Mouse (Mus musculus) intestine, embryonic 14.5 days (tissue): ENCODE results near the gene Xpnpep1. TPM values are rescaled to one million over a fixed set of nuclear protein-coding genes. Genes with fewer than 3 reads are reported as not detected.
A peak's percentile ranks its signal among the peaks of the same experiment; 100 is the strongest.

Experiments
- ATAC-seq: fragments of 200-750 bp; cut with Nextera tagmentation; replicated peaks from 2 replicates; pipeline ENCODE4 v1.8.0; 2017; ENCODE audit warnings: low read depth, moderate number of reproducible peaks, moderate TSS enrichment, moderate library complexity; ENCODE audit not compliant: low FRiP score, low TSS enrichment
- DNase-seq: peaks from one replicate; pipeline ENCODE4 v3.0.0-alpha.2; 2018; ENCODE audit warnings: low spot score
- H3K27ac ChIP-seq: fragments of 300-500 bp; sonication (generic); 2 replicates; pipeline ENCODE4 v1.5.1; 2014; ENCODE audit warnings: low read depth, mild to moderate bottlenecking, control low read depth
- H3K27me3 ChIP-seq: fragments of 300-500 bp; sonication (generic); replicated peaks from 2 replicates; pipeline ENCODE4 v1.6.1; 2014; ENCODE audit warnings: low read length, control low read depth; ENCODE audit not compliant: control insufficient read depth, insufficient read depth
- H3K36me3 ChIP-seq: fragments of 300-500 bp; sonication (generic); 2 replicates; pipeline ENCODE4 v1.6.1; 2014; ENCODE audit warnings: low read length, control low read depth; ENCODE audit not compliant: control insufficient read depth, insufficient read depth
- H3K4me1 ChIP-seq: fragments of 300-500 bp; sonication (generic); replicated peaks from 2 replicates; pipeline ENCODE4 v1.6.1; 2014; ENCODE audit warnings: low read length, control low read depth, mixed read lengths; ENCODE audit not compliant: control insufficient read depth, insufficient read depth
- H3K4me2 ChIP-seq: fragments of 300-500 bp; sonication (generic); 2 replicates; pipeline ENCODE4 v1.6.1; 2014; ENCODE audit warnings: low read length
- H3K4me3 ChIP-seq: fragments of 300-500 bp; sonication (generic); 2 replicates; pipeline ENCODE4 v1.5.1; 2014; ENCODE audit warnings: low read depth, low read length, control low read depth, mixed read lengths
- H3K9ac ChIP-seq: fragments of 300-500 bp; sonication (generic); 2 replicates; pipeline ENCODE4 v1.6.1; 2014; ENCODE audit warnings: mild to moderate bottlenecking, low read length
- H3K9me3 ChIP-seq: fragments of 300-500 bp; sonication (generic); 2 replicates; pipeline ENCODE4 v1.6.1; 2016; ENCODE audit warnings: low read length, control low read depth; ENCODE audit not compliant: control insufficient read depth
- WGBS: fragments of 180-500 bp; shearing (Covaris S2); extraction: QIAGEN DNeasy Blood & Tissue Kit; methylation state at CpG from one replicate; pipeline ENCODE4 v1.1.7; 2014; 5-methylcytosine and 5-hydroxymethylcytosine counted together
- polyA plus RNA-seq: library from polyadenylated mRNA; unstranded; fragments of >200 nt; fragmentation: Nextera tagmentation; extraction: Ambion mirVana; gene quantifications from 2 replicates; pipeline ENCODE4 v1.2.1, GENCODE M21; 2014

Gene Xpnpep1
- polyA plus RNA-seq, 1 experiment from 2014 or later, result 185 TPM

GRCm38 (mm10) chr19:53019716-53020463, 20.1 kb downstream of the Xpnpep1 start:
- no peak overlapping the region for H3K4me2 ChIP-seq
- H3K27me3 ChIP-seq, result no peaks in the 10 kb centered on the region
- no peaks in the 10 kb centered on the region for H3K9me3 ChIP-seq
- DNase-seq (no peak), ATAC-seq (no peak)
- no peak overlapping the region for H3K27ac ChIP-seq
- peaks cover 20% of the 10 kb centered on the region; the same call in 1 of the 2 replicates for H3K4me1 ChIP-seq
- H3K4me3 ChIP-seq, result no peak overlapping the region
- peaks cover 34% of the 10 kb centered on the region for H3K36me3 ChIP-seq
- no peak overlapping the region for H3K9ac ChIP-seq
- 72% methylated on average over 13 of the region's 13 CpGs for WGBS

DNA sequence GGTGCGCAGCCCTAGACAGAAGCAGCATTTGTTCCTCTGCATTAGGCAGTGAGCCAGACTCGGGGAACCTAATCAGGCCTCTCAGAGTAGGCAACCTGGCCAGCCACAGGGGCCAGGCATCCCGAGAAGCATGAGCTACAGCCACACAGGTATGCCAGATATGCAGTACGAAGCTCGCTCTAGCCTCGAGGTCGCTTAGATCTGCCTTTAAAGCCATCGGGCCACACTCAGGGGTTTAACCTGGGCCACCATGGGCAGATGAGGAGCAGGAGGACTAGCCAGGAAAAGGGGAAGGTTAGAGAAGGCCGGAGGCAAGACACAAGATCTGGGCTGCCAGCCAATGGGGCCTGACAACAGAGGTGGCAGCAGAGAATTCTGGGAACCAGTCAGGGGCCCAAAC, 22.1 kb downstream of the Xpnpep1 start:
- DNase-seq (no peak), ATAC-seq (no peak)
- Histone ChIP-seq H3K36me3 (peaks cover 15% of the 10 kb centered on the region), H3K9ac (no peak overlapping the region), H3K4me1 (peaks cover 19% of the 10 kb centered on the region; the same call in 1 of the 2 replicates), H3K4me3 (no peak overlapping the region), H3K27ac (no peak overlapping the region), H3K4me2 (no peak overlapping the region), H3K9me3 (no peaks in the 10 kb centered on the region), H3K27me3 (no peaks in the 10 kb centered on the region)
- 90% methylated on average over 9 of the region's 9 CpGs for WGBS

GRCm38 (mm10) chr19:53017248-53017647, 22.8 kb downstream of the Xpnpep1 start:
- H3K27me3 ChIP-seq, result no peaks in the 10 kb centered on the region
- no peak overlapping the region for H3K27ac ChIP-seq
- DNase-seq, result no peak
- no peak overlapping the region for H3K9ac ChIP-seq
- peaks cover 15% of the 10 kb centered on the region for H3K4me1 ChIP-seq
- no peak overlapping the region for H3K4me2 ChIP-seq
- ATAC-seq, result no peak
- peaks cover 11% of the 10 kb centered on the region; the same call in 1 of the 2 replicates for H3K36me3 ChIP-seq
- no peak overlapping the region for H3K4me3 ChIP-seq
- H3K9me3 ChIP-seq, result no peaks in the 10 kb centered on the region
- WGBS, result 86% methylated on average over 11 of the region's 11 CpGs

- ATAC-seq, result no peak
- no peak for DNase-seq
- H3K36me3 ChIP-seq, result peaks cover 17% of the 10 kb centered on the region
- no peak overlapping the region for H3K4me2 ChIP-seq
- peaks cover 24% of the 10 kb centered on the region for H3K4me1 ChIP-seq
- WGBS, result 57% methylated on average over 21 of the region's 21 CpGs
- H3K27ac ChIP-seq, result no peak overlapping the region
- no peak overlapping the region for H3K4me3 ChIP-seq
- no peaks in the 10 kb centered on the region for H3K27me3 ChIP-seq
- H3K9me3 ChIP-seq, result no peaks in the 10 kb centered on the region
- no peak overlapping the region for H3K9ac ChIP-seq
Observed at GRCm38 (mm10) chr19:53014910-53015710, 24.9 kb downstream of the Xpnpep1 start.

- Histone ChIP-seq H3K36me3 (peaks cover 26% of the 10 kb centered on the region), H3K4me2 (no peak overlapping the region), H3K4me1 (peaks cover 28% of the 10 kb centered on the region), H3K27ac (no peak overlapping the region), H3K4me3 (no peak overlapping the region), H3K27me3 (no peaks in the 10 kb centered on the region), H3K9ac (no peak overlapping the region), H3K9me3 (no peaks in the 10 kb centered on the region)
- WGBS, result 90% methylated on average over 3 of the region's 3 CpGs
- ATAC-seq (no peak), DNase-seq (no peak)
Observed at GRCm38 (mm10) chr19:53013744-53014143, 26.3 kb downstream of the Xpnpep1 start.

DNA sequence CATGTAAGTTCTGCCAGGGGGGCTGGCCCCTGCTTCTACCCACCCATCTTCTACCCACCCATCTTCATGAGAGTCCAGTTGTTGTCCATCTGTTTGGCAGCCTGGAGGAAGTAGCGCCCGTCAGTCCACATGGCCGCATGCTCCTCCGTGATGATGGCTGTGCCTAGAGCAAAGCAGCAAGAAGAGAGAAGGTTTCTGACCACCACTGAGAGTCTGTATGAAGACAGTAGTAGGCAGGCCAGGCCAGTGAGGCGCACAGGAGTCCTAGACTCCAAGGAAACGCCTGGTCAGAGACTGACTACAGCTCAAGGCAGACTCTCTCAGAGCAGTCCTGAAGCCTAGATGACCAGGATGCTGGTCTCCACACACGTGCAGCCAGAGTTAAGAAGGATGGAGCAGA, 26.7 kb downstream of the Xpnpep1 start:
- H3K36me3 ChIP-seq, result peaks cover 28% of the 10 kb centered on the region
- no peaks in the 10 kb centered on the region for H3K27me3 ChIP-seq
- H3K4me3 ChIP-seq, result no peak overlapping the region
- no peaks in the 10 kb centered on the region for H3K9me3 ChIP-seq
- no peak for DNase-seq
- no peak overlapping the region for H3K9ac ChIP-seq
- 90% methylated on average over 7 of the region's 7 CpGs for WGBS
- ATAC-seq, result no peak
- H3K27ac ChIP-seq, result no peak overlapping the region
- H3K4me2 ChIP-seq, result no peak overlapping the region
- H3K4me1 ChIP-seq, result peaks cover 30% of the 10 kb centered on the region

GRCm38 (mm10) chr19:53010941-53011340, 29.1 kb downstream of the Xpnpep1 start:
- H3K36me3 ChIP-seq, result peaks cover 42% of the 10 kb centered on the region

GRCm38 (mm10) chr19:53008921-53009320, 31.1 kb downstream of the Xpnpep1 start:
- no peaks in the 10 kb centered on the region for H3K27me3 ChIP-seq
- no peak overlapping the region for H3K9ac ChIP-seq
- ATAC-seq (no peak), DNase-seq (no peak)
- peaks cover 62% of the 10 kb centered on the region for H3K36me3 ChIP-seq
- H3K4me3 ChIP-seq, result no peak overlapping the region
- WGBS, result 79% methylated on average over 5 of the region's 5 CpGs
- no peaks in the 10 kb centered on the region for H3K9me3 ChIP-seq
- peaks cover 33% of the 10 kb centered on the region for H3K4me1 ChIP-seq
- no peak overlapping the region for H3K4me2 ChIP-seq
- no peak overlapping the region for H3K27ac ChIP-seq

More at GRCm38 (mm10) chr19:53010941-53011340, 29.1 kb downstream of the Xpnpep1 start:
- Histone ChIP-seq H3K9me3 (no peaks in the 10 kb centered on the region), H3K9ac (no peak overlapping the region), H3K4me2 (no peak overlapping the region), H3K4me1 (peaks cover 33% of the 10 kb centered on the region), H3K27me3 (no peaks in the 10 kb centered on the region), H3K4me3 (no peak overlapping the region), H3K27ac (peak overlapping the region; percentile 51)
- no peak for DNase-seq
- WGBS, result 33% methylated on average over 5 of the region's 5 CpGs
- ATAC-seq, result peak; percentile 51
